Mouse (Mus musculus) ovary, postnatal 10 days (tissue): ENCODE data around the gene Mamstr.
"Not testable (repeated sequence)": the region's sequence is repeated elsewhere in the genome, so short reads cannot be mapped to it uniquely, and the experiment has no call there.

ENCODE experiments used
- DNase-seq: peaks from one replicate; pipeline ENCODE4 v3.0.0; 2022; ENCODE audit warnings: low spot score

Mamstr gene

DNA sequence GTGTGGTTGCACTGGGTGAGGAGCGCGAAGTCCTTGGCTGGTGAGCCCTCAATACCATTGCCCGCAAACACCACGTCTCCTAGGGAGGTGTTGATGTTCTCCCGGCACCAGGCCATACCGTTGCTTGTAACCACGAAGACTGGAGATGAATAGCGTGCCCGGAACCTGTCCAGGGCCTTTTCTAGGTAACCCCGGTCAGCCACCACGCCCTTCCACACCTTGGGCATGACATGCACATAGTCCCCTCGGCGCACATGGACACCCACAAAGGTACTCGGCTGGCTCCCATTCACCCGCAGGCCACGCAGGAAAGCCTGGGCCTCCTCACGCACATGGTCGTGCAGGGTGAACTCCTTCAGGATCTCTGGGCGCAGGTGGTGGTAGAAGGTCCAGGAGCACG lies 10.7 kb downstream of the Mamstr start:
- DNase-seq, result not testable (repeated sequence)

GRCm38 (mm10) chr7:45654424-45655047 lies 14.8 kb downstream of the Mamstr start:
- DNase-seq, result no peak

GRCm38 (mm10) chr7:45660746-45661478 lies 21.1 kb downstream of the Mamstr start:
- DNase-seq, result no peak

DNA sequence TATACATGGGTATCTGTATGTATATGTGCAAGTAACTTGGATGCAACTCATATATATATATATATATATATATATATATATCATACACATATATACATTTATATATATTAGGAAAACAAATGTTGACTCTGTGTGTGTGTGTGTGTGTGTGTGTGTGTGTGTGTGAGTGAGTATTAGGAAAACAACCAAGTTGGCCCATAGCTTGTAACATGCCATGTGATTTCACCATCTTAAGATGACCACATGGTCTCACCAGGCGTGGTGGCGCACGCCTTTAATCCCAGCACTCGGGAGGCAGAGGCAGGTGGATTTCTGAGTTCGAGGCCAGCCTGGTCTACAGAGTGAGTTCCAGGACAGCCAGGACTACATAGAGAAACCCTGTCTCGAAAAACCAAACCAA lies 21.9 kb downstream of the Mamstr start:
- DNase-seq, result not testable (repeated sequence)

GRCm38 (mm10) chr7:45665303-45666138 lies 25.7 kb downstream of the Mamstr start:
- no peak for DNase-seq

DNA sequence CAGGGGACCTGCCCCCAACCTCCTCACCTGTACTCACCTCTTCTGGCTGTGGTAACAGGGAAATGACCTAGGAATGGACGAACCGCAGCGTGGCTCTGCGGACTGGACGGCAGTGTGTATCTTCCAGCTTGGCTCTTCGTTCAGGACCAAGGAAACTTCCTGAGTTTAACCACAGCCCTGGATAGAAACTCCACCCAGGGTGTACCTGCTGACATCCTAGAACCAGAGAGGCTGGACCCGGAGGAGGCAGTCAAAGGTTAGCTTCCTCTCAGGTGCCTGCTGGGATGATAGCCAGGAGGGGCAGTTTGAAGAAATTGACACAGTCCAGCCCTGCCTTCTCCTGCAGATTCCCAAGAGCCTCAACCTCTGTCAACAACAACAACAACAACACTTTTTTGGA lies 26.4 kb downstream of the Mamstr start, which contains the start of gene Fut2:
Gene Fut2 (minus strand): TSS at position 234 of the 400 bp plus-strand sequence.
- DNase-seq, result no peak

- no peak for DNase-seq
These were observed 28.0 kb downstream of the Mamstr start for GRCm38 (mm10) chr7:45667761-45668160.

- DNase-seq, result no peak
These were observed 29.1 kb downstream of the Mamstr start for GRCm38 (mm10) chr7:45668921-45669320.

GRCm38 (mm10) chr7:45677627-45678295 lies 38.0 kb downstream of the Mamstr start:
- DNase-seq, result no peak

- no peak for DNase-seq
These were observed 38.7 kb downstream of the Mamstr start for GRCm38 (mm10) chr7:45678513-45678912.

- DNase-seq, result no peak
These were observed 40.3 kb downstream of the Mamstr start for GRCm38 (mm10) chr7:45679966-45680621.

DNA sequence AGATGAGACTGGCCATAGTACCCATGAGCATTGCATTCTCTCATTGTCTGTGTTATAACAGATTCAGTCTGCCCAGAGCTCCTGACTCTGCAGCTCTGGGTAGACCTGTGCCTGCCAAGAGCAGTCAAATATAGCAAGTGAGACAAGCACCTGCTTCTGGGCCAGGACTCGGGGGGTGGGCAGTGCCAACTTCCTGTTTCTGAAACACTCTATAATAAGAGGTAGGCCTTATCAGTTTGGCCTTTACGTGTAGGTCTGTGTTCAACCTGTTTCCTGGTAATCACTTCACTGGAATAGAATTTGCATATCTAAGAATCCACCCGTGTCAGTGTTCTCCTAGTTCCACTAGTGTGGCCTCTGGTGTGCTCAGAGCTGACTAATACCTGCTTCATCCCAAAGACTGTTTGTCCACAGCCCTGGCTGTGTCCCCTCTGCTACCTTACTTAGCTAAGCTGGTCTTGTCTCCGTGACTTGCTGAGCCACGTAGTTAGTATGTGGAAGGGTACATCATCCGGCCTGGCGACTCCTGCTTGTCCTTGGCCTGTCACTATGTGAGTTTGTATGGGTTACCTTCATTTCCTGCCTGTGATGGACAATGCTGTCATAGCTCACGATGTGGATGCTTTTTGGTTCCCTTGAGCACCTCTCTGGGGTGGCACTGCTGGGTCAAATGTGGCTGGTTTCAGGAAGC lies 41.4 kb downstream of the Mamstr start:
- no peak for DNase-seq

GRCm38 (mm10) chr7:45682144-45683126 lies 42.7 kb downstream of the Mamstr start:
- DNase-seq, result peak; percentile 75

DNA sequence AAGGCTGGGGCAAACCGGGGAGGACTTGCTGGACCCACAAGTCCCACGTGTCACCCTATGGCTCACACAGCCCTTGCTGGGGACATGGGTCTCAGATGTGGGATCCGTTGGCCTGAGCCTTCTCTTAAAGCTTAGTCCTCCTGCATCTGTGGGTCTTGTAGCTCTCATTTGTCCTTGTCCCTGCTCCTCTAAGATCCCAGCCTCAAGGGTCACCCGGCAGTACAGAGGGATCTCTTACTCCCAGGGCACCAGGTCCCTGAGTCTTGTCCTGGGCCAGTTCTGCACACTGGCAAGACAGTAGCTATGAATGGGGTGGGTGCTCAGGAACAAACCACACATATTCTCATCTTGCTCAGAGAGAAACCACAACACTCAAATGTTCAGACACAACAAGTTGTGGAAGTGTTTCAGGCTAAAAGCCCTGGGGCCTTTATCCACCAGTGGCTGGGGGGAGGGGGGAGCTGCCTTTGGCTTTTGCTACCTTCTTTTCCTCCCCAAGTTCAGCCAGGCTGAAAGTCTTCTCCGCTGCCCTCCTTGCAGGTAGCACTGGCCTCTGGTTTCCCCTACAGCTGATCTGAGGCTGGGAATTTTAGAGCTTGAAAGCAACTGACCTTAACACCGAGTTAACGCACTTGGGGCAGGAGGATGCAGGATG lies 43.7 kb downstream of the Mamstr start, which contains the start of gene Ntn5:
Gene Ntn5 (plus strand): TSS at position 627 of the 655 bp plus-strand sequence.
- DNase-seq, result no peak

DNA sequence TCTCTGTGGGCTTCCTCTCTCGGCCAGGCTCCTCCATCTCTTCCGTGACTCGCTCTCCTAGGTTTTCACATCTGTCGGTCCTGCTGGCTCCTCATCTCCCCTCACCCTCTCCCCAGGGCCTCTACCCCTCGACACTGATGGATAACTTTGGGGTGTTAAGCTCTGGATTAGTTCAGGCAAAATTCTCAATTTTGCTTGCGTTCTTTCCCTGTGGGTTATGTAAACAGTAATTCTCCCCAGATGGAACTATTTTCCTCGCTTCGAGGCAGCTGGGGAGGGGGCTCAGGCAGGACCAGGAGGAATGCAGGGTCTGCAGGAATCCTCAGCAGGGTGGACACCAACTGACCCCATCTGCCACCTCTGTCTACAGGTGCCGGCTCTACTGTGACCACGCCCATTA lies 46.0 kb downstream of the Mamstr start:
- DNase-seq, result no peak

DNA sequence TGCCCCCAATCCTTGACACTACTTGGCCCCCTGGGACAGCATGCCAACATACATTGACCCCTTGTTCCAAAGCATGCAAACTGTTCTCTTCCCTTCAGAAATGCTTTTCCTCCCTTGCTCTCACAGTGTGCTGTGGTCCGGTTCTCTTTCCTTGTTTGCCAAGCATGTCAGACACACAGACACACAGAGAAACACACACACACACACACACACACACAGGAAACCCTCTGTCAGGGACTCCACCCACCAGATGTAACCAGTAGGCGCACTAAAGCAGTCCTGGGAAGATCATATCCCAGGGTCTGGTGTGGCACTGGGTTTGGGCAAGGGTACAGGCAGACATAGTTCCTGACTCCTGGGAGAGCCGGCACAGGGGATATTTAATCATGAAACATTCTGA lies 47.1 kb downstream of the Mamstr start:
- DNase-seq, result no peak

DNA sequence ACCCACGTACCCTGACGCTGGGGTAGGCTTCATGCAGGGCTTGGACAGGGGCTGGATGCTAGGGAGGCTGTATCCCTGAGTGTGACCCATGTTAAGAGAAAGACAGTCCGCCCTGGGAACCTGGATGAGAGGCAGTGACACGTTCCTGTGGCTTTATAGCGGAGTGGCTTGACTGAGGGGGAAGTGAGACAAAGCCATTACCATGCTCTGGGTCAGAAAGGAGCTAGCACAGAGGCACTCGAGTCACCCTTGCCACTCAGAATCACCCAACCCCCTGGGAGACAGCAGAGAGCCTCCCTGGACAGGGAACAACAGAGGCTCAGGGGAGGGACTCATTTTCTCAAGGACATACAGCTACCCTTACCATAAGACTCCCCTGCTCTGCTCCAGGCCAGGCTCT lies 49.3 kb downstream of the Mamstr start:
- DNase-seq, result no peak

DNA sequence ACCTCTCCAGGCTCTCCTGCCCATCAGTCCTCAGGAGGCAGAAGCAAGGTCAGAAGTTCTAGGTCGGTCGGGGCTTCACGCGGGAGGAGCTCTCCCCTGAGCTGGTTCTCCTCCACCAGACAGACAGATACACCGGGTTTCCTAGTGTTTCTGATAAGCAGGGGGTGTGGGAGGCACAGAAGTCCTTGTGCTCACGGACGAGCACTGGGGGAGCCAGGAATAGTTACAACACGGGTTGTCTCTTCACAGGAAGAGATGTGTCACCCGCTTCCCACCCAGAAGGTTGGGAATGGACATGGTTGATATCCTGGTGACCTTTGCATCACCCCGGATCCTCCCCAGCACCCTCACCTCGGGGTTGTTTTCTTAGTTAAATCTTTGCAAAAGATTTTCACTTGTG lies 50.0 kb downstream of the Mamstr start:
- no peak for DNase-seq

DNA sequence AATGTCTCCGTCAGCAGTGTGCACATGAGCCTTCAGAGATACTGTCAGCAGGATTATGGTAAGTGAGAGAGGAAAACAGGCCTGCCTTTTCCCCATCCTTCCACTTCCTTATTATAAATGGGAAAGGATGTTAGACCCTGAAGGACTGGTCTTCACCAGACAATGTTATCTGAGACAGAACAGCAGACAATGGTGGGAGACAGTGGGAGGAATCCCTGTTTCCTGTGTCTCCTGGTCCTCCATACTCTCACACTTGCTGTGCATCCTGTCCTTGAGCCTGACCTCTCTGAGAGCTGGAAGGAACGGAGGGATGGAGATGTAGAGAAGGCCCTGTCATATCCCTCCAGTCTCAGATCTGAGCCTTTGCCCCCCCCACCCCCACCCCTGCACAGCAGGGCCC lies 52.6 kb downstream of the Mamstr start:
- DNase-seq, result no peak
